Mouse (Mus musculus): ENCODE results near the gene Rcn3. TPM values are rescaled to one million over a fixed set of nuclear protein-coding genes. Genes with fewer than 3 reads are reported as not detected.

Gene Rcn3
- polyA plus RNA-seq, 1 experiment from 2014 or later, result 21.7 TPM

DNA sequence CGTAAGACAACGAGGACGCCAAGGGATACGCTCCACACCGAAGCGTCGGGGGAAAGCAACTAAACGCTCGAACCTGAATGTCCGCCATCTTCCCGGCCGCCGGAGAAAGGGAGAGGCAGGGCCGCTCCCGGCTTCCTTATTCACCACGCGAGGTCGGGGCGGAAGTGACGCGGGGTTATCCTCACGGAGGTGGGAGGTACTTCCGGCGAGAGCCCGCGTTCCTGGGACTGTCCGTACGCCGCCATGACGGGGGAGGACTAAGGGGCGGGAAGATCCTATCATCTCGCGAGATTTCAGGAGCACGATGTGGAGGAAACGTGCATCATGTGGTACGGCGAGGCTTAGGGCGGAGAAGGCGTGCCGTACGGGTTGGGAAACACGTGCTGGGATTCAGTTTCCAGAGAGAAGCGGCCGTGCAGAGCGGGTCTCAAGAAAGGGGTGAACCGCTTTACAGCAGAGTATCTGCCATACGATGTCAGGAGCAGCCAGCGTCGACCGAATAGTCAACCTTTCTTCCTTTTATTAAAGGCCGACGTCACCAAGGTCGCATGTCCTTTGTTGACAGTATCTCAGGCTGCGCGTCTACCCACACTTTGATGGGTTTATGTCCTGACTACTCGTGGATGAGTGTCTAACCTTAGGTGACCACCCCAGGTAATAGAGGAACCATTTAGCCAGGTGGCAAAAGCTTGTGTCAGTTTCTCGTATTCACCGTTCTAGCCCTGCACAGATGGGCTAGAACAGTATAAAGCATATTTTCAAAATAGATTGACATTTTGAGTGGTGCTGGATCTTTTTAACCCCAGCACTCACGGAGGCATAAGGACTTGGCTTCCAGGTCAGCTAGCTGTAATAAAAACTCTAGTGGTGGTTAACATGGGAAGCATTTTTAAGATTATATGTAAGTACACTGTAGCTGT lies 32.5 kb upstream of the Rcn3 start, which contains the start of gene Rps11:
TSS of gene Rps11 (minus strand) at position 216 of the 920 bp plus-strand sequence.
- DNase-seq (ENCODE audit: low read depth, low spot score), result peak; percentile 94
- ATAC-seq, result peak; percentile 58
- no peak for TF ChIP-seq CTCF (IDR thresholded peaks at IDR 0.05)
- H3K27me3 ChIP-seq, result no peaks in the 10 kb centered on the region
- POLR2A ChIA-PET, result interaction anchor here (0.6 to 1.2 kb wide), 3 partner anchors 25 to 56 kb away, joined by 3 to 4 read pairs (median 4); no protein-coding TSS in a partner anchor
- CTCF ChIA-PET, result interaction anchor here (1.2 kb wide), 1 partner anchor 12 kb away, joined by 4 read pairs; the partner anchor contains the start of genes Flt3l and Gm45713
- in situ Hi-C loops (cut with MboI; ENCODE audit: low pct_unique_long_range_greater_than_20kb), result loop anchor here (5.0 kb wide), 1 partner anchor 37 kb away; no protein-coding TSS in a partner anchor

DNA sequence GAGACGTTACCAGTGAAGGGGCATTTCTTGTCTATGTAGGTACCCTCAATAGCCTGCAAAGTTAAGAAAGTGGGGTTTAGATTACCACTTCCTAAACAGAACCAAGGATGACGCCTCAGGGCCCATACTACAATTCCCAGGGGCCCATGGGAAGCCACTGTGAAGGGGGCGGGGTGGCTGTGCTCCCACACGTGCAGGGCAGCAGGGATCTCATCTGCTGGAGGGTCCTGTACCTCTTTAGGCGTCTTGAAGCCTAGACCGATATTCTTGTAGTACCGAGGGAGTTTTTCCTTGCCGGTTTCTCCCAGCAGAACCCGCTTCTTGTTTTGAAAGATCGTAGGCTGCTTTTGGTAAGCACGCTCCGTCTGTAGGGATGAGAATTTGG lies 31.2 kb upstream of the Rcn3 start:
- ATAC-seq (no peak), DNase-seq (ENCODE audit: low read depth, low spot score) (no peak)
- POLR2A ChIA-PET, result interaction anchor here (0.7 kb wide), 1 partner anchor 125 kb away, joined by 4 read pairs; no protein-coding TSS in a partner anchor
- TF ChIP-seq CTCF (IDR thresholded peaks at IDR 0.05), result no peak
- H3K27me3 ChIP-seq, result no peaks in the 10 kb centered on the region
- CTCF ChIA-PET, result interaction anchor here (1.2 kb wide), 1 partner anchor 13 kb away, joined by 4 read pairs; the partner anchor contains the start of genes Flt3l and Gm45713
- in situ Hi-C loops (cut with MboI; ENCODE audit: low pct_unique_long_range_greater_than_20kb), result loop anchor here (5.0 kb wide), 1 partner anchor 36 kb away; no protein-coding TSS in a partner anchor

DNA sequence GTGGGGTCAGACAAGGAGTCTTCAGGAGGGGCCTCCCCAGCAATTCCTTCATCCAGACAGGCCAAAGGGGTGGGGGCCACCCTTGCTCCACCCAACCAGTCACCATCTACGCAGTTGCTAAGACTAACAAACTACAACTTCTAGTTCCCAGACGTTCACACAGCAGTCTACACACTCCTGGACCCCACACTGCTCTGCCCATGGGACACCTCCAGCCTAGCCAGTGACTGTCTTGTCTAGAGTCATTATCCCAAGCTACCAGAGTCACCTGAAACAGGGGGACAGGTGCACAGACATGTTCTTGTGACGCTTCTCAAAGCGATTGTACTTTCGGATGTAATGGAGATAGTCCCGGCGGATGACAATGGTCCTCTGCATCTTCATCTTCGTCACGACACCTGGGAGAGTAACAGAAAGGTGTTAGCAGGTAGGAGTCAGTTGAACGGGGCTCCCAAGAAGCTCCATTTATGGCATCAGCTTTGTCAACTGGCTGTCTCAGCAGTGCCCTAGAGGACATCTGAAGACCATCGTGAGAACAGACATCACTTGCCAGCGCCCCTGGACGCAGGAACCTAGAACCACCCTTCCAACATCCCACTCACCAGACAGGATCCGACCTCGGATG lies 30.7 kb upstream of the Rcn3 start:
- H3K27me3 ChIP-seq, result no peaks in the 10 kb centered on the region
- ChIA-PET POLR2A (interaction anchor here (1.0 kb wide), 1 partner anchor 47 kb away, joined by 3 read pairs; no protein-coding TSS in a partner anchor), CTCF (no interaction called here)
- DNase-seq (ENCODE audit: low read depth, low spot score), result no peak
- no peak for ATAC-seq
- no peak for TF ChIP-seq CTCF (IDR thresholded peaks at IDR 0.05)
- in situ Hi-C loops (cut with MboI; ENCODE audit: low pct_unique_long_range_greater_than_20kb), result loop anchor here (5.0 kb wide), 1 partner anchor 35 kb away; no protein-coding TSS in a partner anchor

DNA sequence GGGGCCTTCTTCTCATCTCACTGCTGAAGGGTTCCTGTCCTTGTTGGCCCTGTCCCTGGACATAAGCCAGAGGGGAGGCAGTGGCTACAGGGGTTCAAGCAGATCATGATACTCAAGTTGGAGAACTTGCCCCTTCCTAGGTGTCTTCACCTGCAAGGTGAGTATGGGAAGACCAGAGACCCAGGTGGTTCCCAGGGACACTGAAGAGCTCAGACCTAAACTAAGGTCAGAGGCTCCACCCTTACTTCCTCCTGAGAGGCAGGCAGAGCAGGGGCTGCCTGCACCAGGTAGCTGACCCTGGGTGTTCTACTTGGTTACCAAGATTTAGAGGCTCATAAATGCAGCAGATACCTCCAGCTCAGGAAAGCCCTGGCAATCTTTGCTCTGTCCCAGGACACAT lies 29.9 kb upstream of the Rcn3 start:
- ChIA-PET POLR2A (interaction anchor here (1.0 kb wide), 1 partner anchor 46 kb away, joined by 3 read pairs; no protein-coding TSS in a partner anchor), CTCF (no interaction called here)
- in situ Hi-C loops (cut with MboI; ENCODE audit: low pct_unique_long_range_greater_than_20kb), result loop anchor here (5.0 kb wide), 1 partner anchor 35 kb away; no protein-coding TSS in a partner anchor
- DNase-seq (ENCODE audit: low read depth, low spot score), result no peak
- H3K27me3 ChIP-seq, result no peaks in the 10 kb centered on the region
- ATAC-seq, result no peak
- TF ChIP-seq CTCF (IDR thresholded peaks at IDR 0.05), result no peak

DNA sequence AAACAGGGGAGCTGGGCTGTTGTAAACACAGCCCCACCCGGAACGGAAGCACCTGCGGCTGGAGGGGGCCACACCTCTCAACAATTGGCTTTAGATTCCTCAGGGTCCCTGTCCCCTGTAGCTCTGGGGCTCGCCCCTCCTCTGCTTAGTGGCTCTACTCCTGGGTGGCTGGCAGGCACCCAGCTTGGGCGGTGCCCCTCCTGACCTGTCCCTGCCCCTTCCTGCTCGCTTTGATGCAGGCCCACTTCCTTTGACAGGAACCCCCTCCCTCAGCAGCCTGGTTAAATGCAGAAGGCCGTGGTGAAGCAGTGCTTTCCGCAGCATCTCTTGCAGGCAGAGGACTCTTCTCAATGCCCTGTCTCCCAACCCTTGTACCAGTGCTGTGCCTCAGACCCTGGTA lies 29.4 kb upstream of the Rcn3 start:
- in situ Hi-C loops (cut with MboI; ENCODE audit: low pct_unique_long_range_greater_than_20kb), result loop anchor here (5.0 kb wide), 1 partner anchor 34 kb away; no protein-coding TSS in a partner anchor
- ATAC-seq (no peak), DNase-seq (ENCODE audit: low read depth, low spot score) (no peak)
- H3K27me3 ChIP-seq, result no peaks in the 10 kb centered on the region
- POLR2A ChIA-PET, result no interaction called here
- no peak for TF ChIP-seq CTCF (IDR thresholded peaks at IDR 0.05)
- CTCF ChIA-PET, result interaction anchor here (1.0 kb wide), 1 partner anchor 11 kb away, joined by 3 read pairs; no protein-coding TSS in a partner anchor

DNA sequence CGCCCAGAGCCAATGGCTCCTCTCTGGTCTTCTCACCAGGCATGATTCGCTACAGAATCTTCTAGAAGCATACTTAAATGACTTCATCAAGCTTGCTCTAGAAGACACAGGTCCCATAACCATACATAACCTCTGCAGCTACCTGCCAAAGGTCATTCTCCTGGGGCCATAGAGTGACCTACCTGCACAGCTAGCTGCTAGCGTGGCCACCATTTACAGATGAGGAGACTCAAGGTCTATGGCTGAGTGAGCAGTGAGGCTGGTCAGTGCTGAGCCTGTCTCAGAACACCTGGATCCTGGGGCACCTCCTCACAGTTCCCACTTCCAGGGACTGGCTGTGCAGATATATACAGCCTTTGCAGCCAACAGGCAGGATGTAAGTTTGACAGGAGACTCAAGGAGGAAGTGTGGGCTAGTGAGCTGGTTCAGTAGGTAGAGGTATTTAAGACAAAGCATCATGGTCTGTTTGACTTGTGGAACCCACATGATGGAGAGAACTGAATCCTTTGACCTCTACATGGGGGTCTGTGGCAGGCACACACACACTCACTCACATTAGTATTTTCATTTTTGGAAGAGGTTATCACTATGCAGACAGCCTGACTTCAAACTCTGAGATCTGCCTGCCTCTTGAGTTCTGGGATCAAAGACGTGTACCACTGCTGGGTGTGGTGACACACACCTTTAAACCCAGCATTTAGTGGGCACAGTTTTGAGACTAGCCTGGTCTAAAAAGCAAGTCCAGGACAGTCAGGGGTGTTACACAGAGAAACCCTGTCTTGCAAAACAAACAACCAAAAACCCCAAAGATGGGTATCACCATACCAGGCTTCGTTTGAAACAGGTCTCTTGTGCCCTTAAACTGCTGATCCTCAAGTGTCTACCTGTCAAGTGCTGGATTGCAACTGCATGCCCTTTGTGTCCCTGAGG lies 28.0 kb upstream of the Rcn3 start:
- ChIA-PET CTCF (interaction anchor here (0.9 kb wide), 1 partner anchor 16 kb away, joined by 3 read pairs; the partner anchor contains the start of genes Flt3l and Gm45713), POLR2A (no interaction called here)
- no peak for ATAC-seq
- TF ChIP-seq CTCF (IDR thresholded peaks at IDR 0.05), result no peak
- no peaks in the 10 kb centered on the region for H3K27me3 ChIP-seq
- in situ Hi-C loops (cut with MboI; ENCODE audit: low pct_unique_long_range_greater_than_20kb), result loop anchor here (5.0 kb wide), 1 partner anchor 33 kb away; no protein-coding TSS in a partner anchor
- no peak for DNase-seq (ENCODE audit: low read depth, low spot score)

DNA sequence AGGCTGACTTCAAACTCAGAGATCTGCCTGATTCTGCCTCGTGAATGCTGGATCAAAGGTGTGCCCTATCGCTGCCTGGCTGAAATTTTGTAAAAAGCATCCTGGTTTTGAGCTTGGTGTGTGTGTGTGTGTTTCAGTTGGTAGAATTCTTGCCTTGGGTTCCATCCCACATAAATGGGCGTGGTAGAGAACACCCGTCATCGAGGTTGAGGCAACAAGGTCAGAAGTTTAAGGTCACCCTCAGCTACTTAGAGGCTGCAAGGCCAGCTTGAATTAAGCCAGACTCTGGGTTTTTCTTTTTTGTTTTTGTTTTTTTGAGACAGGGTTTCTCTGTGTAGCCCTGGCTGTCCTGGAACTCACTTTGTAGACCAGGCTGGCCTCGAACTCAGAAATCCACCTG lies 26.3 kb upstream of the Rcn3 start:
- H3K27me3 ChIP-seq, result no peaks in the 10 kb centered on the region
- no peak for ATAC-seq
- in situ Hi-C loops (cut with MboI; ENCODE audit: low pct_unique_long_range_greater_than_20kb), result no loop called here
- ChIA-PET CTCF (interaction anchor here (1.0 kb wide), 1 partner anchor 9 kb away, joined by 3 read pairs; no protein-coding TSS in a partner anchor), POLR2A (no interaction called here)
- no peak for DNase-seq (ENCODE audit: low read depth, low spot score)
- no peak for TF ChIP-seq CTCF (IDR thresholded peaks at IDR 0.05)

DNA sequence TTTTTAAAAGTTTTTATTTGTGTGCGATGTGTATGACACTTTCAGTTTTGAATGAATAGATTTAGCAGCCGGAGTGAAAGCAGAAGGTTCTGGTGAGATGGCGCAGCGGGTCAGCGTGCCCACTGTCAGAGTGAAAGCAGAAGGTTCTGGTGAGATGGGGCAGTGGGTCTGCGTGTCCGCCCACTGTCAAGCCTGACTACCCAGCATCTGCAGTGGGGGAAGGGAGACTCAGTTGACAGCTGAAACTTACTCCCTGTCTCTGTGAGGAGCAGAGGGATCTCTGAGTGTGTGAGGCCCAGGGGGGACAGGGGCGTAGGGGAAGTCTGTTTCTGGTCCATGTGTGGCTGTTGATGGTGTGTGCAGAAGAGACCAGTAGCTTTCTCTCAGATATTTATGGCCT lies 25.5 kb upstream of the Rcn3 start:
- POLR2A ChIA-PET, result no interaction called here
- in situ Hi-C loops (cut with MboI; ENCODE audit: low pct_unique_long_range_greater_than_20kb), result no loop called here
- no peak for TF ChIP-seq CTCF (IDR thresholded peaks at IDR 0.05)

DNA sequence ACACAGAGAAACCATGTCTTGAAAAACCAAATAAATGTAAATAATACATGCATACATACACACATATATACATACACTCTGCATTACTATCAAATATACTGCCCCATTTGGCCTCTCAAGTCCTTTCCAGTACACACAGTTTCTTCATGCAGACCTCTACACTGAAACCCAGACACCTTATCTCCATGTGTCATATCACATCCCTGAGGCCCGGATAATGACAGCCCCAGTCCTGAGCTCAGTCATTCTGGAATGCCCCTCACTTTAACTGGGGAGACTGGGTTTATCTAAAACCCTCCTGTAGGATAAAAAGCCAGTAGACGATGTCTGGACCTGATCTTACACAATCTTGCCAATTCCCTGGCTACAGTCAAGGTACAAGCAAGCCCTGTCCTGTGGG lies 21.5 kb upstream of the Rcn3 start:
- ChIA-PET CTCF (no interaction called here), POLR2A (no interaction called here)
- ATAC-seq, result no peak
- in situ Hi-C loops (cut with MboI; ENCODE audit: low pct_unique_long_range_greater_than_20kb), result no loop called here
- no peak for DNase-seq (ENCODE audit: low read depth, low spot score)
- TF ChIP-seq CTCF (IDR thresholded peaks at IDR 0.05), result no peak
- H3K27me3 ChIP-seq, result no peaks in the 10 kb centered on the region

More for the DNA sequence above, 25.5 kb upstream of the Rcn3 start:
- no peaks in the 10 kb centered on the region for H3K27me3 ChIP-seq
- CTCF ChIA-PET, result interaction anchor here (1.0 kb wide), 1 partner anchor 10 kb away, joined by 3 read pairs; no protein-coding TSS in a partner anchor
- DNase-seq (ENCODE audit: low read depth, low spot score) (no peak), ATAC-seq (no peak)

All from Patski (cell line).